ENCODE assay signal across 8 mouse cellular contexts in genomic region chr12:99627201-99627897, GRCm38 (mm10).
DNase-seq lines count a peak whose midpoint lies in the region; ATAC-seq and TF ChIP-seq lines count a peak whose summit lies in the region.

No protein-coding gene starts in this region.

- peak; percentile 26 to 47 for DNase-seq in left cerebral cortex, postnatal 14 days (ENCODE audit: low spot score in 2 of 2)
- no peak for DNase-seq in left cerebral cortex, adult 11 months (ENCODE audit: low spot score)
- peak; percentile 29 for DNase-seq in adrenal gland, postnatal 14 days
- DNase-seq in forebrain, postnatal 0 days, result peak; percentile 71
- peak; percentile 59 for DNase-seq in intestine, embryonic 14.5 days (ENCODE audit: low spot score)
- no peak for DNase-seq in ovary, postnatal 10 days (ENCODE audit: low spot score)

- TF ChIP-seq CTCF in forebrain, postnatal 0 days (IDR thresholded peaks at IDR 0.05; ENCODE audit: low read depth), result no peak

- intact Hi-C loops in left cerebral cortex, postnatal 14 days (cut with DNase I), result no loop called here

- no peaks in the 10 kb centered on the region for H3K27me3 ChIP-seq in forebrain, postnatal 0 days (ENCODE audit: insufficient read depth, low read length)
- peaks cover 6% of the 10 kb centered on the region; the same call in 1 of the 2 replicates for H3K27me3 ChIP-seq in intestine, embryonic 14.5 days (replicated peaks; ENCODE audit: control insufficient read depth, insufficient read depth, low read length)
- no peaks in the 10 kb centered on the region; the same call in 1 of the 2 replicates for H3K27me3 ChIP-seq in limb, embryonic 12.5 days
- H3K27me3 ChIP-seq in myocyte (ENCODE audit: control insufficient read depth, insufficient read depth, insufficient read length), result no peaks in the 10 kb centered on the region

- H3ac ChIP-seq in myocyte (ENCODE audit: control insufficient read depth, insufficient read length), result no peak overlapping the region

- ATAC-seq in forebrain, postnatal 0 days, result peak; percentile 83
- ATAC-seq in intestine, embryonic 14.5 days (replicated peaks; ENCODE audit: low FRiP score, low TSS enrichment, low read depth), result no peak
- ATAC-seq in limb, embryonic 12.5 days (ENCODE audit: insufficient number of reproducible peaks, insufficient read depth, low FRiP score, low TSS enrichment, low read depth), result no peak

- no peak for TF ChIP-seq POLR2A in myocyte (IDR thresholded peaks at IDR 0.05; ENCODE audit: insufficient read length, low read depth)

- H3K9me3 ChIP-seq in forebrain, postnatal 0 days (ENCODE audit: low read length), result no peaks in the 10 kb centered on the region
- no peaks in the 10 kb centered on the region for H3K9me3 ChIP-seq in intestine, embryonic 14.5 days (ENCODE audit: control insufficient read depth, low read length)
- H3K9me3 ChIP-seq in limb, embryonic 12.5 days, result no peaks in the 10 kb centered on the region

- H3K4me1 ChIP-seq in forebrain, postnatal 0 days (ENCODE audit: insufficient read depth), result peaks cover 12% of the 10 kb centered on the region
- H3K4me1 ChIP-seq in intestine, embryonic 14.5 days (replicated peaks; ENCODE audit: control insufficient read depth, insufficient read depth, low read length), result no peaks in the 10 kb centered on the region
- peaks cover 11% of the 10 kb centered on the region for H3K4me1 ChIP-seq in limb, embryonic 12.5 days (replicated peaks)

- peak overlapping the region; percentile 63 for H3K4me3 ChIP-seq in forebrain, postnatal 0 days (ENCODE audit: low read depth, low read length)
- peak overlapping the region; percentile 54 for H3K4me3 ChIP-seq in intestine, embryonic 14.5 days (ENCODE audit: low read depth, low read length)
- peak overlapping the region; percentile 73 for H3K4me3 ChIP-seq in limb, embryonic 12.5 days (replicated peaks)
- peak overlapping the region; percentile 13 for H3K4me3 ChIP-seq in myocyte

- H3K27ac ChIP-seq in forebrain, postnatal 0 days (ENCODE audit: low read depth, low read length), result peak overlapping the region; percentile 88
- H3K27ac ChIP-seq in intestine, embryonic 14.5 days (ENCODE audit: low read depth), result no peak overlapping the region
- peak overlapping the region; percentile 29; the same call in 1 of the 2 replicates for H3K27ac ChIP-seq in limb, embryonic 12.5 days

- under 1% methylated on average over 40 of the region's 40 CpGs for WGBS in forebrain, postnatal 0 days
- WGBS in intestine, embryonic 14.5 days, result 2% methylated on average over 40 of the region's 40 CpGs
- 1% methylated on average over 40 of the region's 40 CpGs for WGBS in limb, embryonic 12.5 days

- peak overlapping the region; percentile 83 for H3K4me2 ChIP-seq in forebrain, postnatal 0 days (ENCODE audit: low read depth)
- peak overlapping the region; percentile 67 for H3K4me2 ChIP-seq in intestine, embryonic 14.5 days (ENCODE audit: low read length)
- H3K4me2 ChIP-seq in limb, embryonic 12.5 days, result peak overlapping the region; percentile 75
- peak overlapping the region; percentile 86 for H3K4me2 ChIP-seq in myocyte (ENCODE audit: low read depth)

- H3K9ac ChIP-seq in forebrain, postnatal 0 days, result peak overlapping the region; percentile 69
- peak overlapping the region; percentile 45 for H3K9ac ChIP-seq in intestine, embryonic 14.5 days (ENCODE audit: low read length)
- peak overlapping the region; percentile 65 for H3K9ac ChIP-seq in limb, embryonic 12.5 days (replicated peaks)

- H3K79me2 ChIP-seq in myocyte (ENCODE audit: control insufficient read depth, insufficient read depth), result no peaks in the 10 kb centered on the region

- H3K36me3 ChIP-seq in forebrain, postnatal 0 days (ENCODE audit: insufficient read depth), result no peaks in the 10 kb centered on the region
- no peaks in the 10 kb centered on the region for H3K36me3 ChIP-seq in intestine, embryonic 14.5 days (ENCODE audit: control insufficient read depth, insufficient read depth, low read length)
- H3K36me3 ChIP-seq in limb, embryonic 12.5 days, result no peaks in the 10 kb centered on the region
- no peaks in the 10 kb centered on the region for H3K36me3 ChIP-seq in myocyte (ENCODE audit: control insufficient read depth, insufficient read depth)

TF ChIP-seq in myocyte, 11 proteins besides CTCF, POLR2A, EP300 and RAD21:
- TF ChIP-seq TCF3 (IDR thresholded peaks at IDR 0.05; ENCODE audit: insufficient read length, low read depth) (no peak), CEBPB (IDR thresholded peaks at IDR 0.05; ENCODE audit: insufficient read depth, poor library complexity, severe bottlenecking) (no peak), MYOG (IDR thresholded peaks at IDR 0.05; ENCODE audit: control insufficient read depth in 1 of 3, insufficient read depth in 1 of 3, insufficient read length in 2 of 3, low read depth in 2 of 3) (no peak), POLR2AphosphoS2 (IDR thresholded peaks at IDR 0.05; ENCODE audit: insufficient read length, low read depth) (no peak), REST (IDR thresholded peaks at IDR 0.05; ENCODE audit: insufficient read depth, insufficient read length) (no peak), MYOD1 (IDR thresholded peaks at IDR 0.05; ENCODE audit: control insufficient read depth in 1 of 3, insufficient read length in 2 of 3, low read depth in 2 of 3) (no peak), TCF12 (IDR thresholded peaks at IDR 0.05; ENCODE audit: insufficient read depth, poor library complexity, severe bottlenecking) (no peak), E2F4 (IDR thresholded peaks at IDR 0.05; ENCODE audit: insufficient read depth) (no peak), SRF (IDR thresholded peaks at IDR 0.05; ENCODE audit: control insufficient read depth, insufficient read length, low read depth) (no peak), MAX (IDR thresholded peaks at IDR 0.05; ENCODE audit: low read depth) (no peak)

Comparison
In these comparisons a context has a peak if more than half of its experiments do, and no peak if none do; other contexts are left out.
1. DNase-seq: peak in left cerebral cortex, postnatal 14 days (2 of 2), adrenal gland, postnatal 14 days (single experiment), forebrain, postnatal 0 days (single experiment) and intestine, embryonic 14.5 days (single experiment); none in left cerebral cortex, adult 11 months (single experiment) and ovary, postnatal 10 days (single experiment).
2. H3K4me3 ChIP-seq: peak in every context shown above with its lines; median percentile 73 in limb, embryonic 12.5 days; 63 in forebrain, postnatal 0 days; 54 in intestine, embryonic 14.5 days; 13 in myocyte.
3. Peak in every context shown above with its lines, with median percentiles within 50 percentile points of each other: H3K4me2 ChIP-seq and H3K9ac ChIP-seq.